Mouse (Mus musculus) frontal cortex, postnatal 36 days (tissue): ENCODE measurements around the gene Ralgps2.

Source experiments
- DNase-seq, 2 experiments: peaks; one replicate each; pipeline ENCODE4 v3.0.0; 2022; ENCODE audit warnings: low spot score in 2 of 2

Ralgps2 gene

GRCm38 (mm10) chr1:156819236-156819635, 120.2 kb downstream of the Ralgps2 start:
- no peak for DNase-seq

GRCm38 (mm10) chr1:156813485-156813884, 125.9 kb downstream of the Ralgps2 start:
- DNase-seq, result no peak

GRCm38 (mm10) chr1:156812716-156813115, 126.7 kb downstream of the Ralgps2 start:
- no peak for DNase-seq

GRCm38 (mm10) chr1:156811928-156812327, 127.5 kb downstream of the Ralgps2 start:
- DNase-seq, result no peak

GRCm38 (mm10) chr1:156808332-156808731, 131.1 kb downstream of the Ralgps2 start:
- peak in 1 of 2 experiments; percentile 14 for DNase-seq

GRCm38 (mm10) chr1:156801276-156801675, 138.2 kb downstream of the Ralgps2 start:
- peak in 1 of 2 experiments; percentile 18 for DNase-seq

GRCm38 (mm10) chr1:156796251-156796650, 143.2 kb downstream of the Ralgps2 start:
- DNase-seq, result no peak

GRCm38 (mm10) chr1:156789844-156790490, 149.5 kb downstream of the Ralgps2 start:
- DNase-seq, result no peak

- no peak for DNase-seq
Measured at GRCm38 (mm10) chr1:156787164-156787863, 152.1 kb downstream of the Ralgps2 start.

- DNase-seq, result no peak
Measured at GRCm38 (mm10) chr1:156786074-156786473, 153.4 kb downstream of the Ralgps2 start.

GRCm38 (mm10) chr1:156784974-156785373, 154.5 kb downstream of the Ralgps2 start:
- DNase-seq, result no peak

- DNase-seq, result no peak
Measured at GRCm38 (mm10) chr1:156784116-156784515, 155.3 kb downstream of the Ralgps2 start.

GRCm38 (mm10) chr1:156781971-156782850, 157.2 kb downstream of the Ralgps2 start:
- no peak for DNase-seq

- no peak for DNase-seq
Measured at GRCm38 (mm10) chr1:156781076-156781741, 158.2 kb downstream of the Ralgps2 start.

GRCm38 (mm10) chr1:156780234-156781005, 159.0 kb downstream of the Ralgps2 start:
- DNase-seq, result no peak

- DNase-seq, result no peak
Measured at GRCm38 (mm10) chr1:156779595-156779994, 159.8 kb downstream of the Ralgps2 start.

- no peak for DNase-seq
Measured at GRCm38 (mm10) chr1:156778977-156779376, 160.4 kb downstream of the Ralgps2 start.

- no peak for DNase-seq
Measured at GRCm38 (mm10) chr1:156777896-156778295, 161.5 kb downstream of the Ralgps2 start.

- DNase-seq, result no peak
Measured at GRCm38 (mm10) chr1:156775983-156776382, 163.4 kb downstream of the Ralgps2 start.

GRCm38 (mm10) chr1:156775190-156775589, 164.2 kb downstream of the Ralgps2 start:
- DNase-seq, result no peak

- no peak for DNase-seq
Measured at GRCm38 (mm10) chr1:156770845-156771244, 168.6 kb downstream of the Ralgps2 start.
